Mouse (Mus musculus): ENCODE results near the gene Mrpl9. TPM values are rescaled to one million over a fixed set of nuclear protein-coding genes. Genes with fewer than 3 reads are reported as not detected.

Gene Mrpl9
- polyA plus RNA-seq, 1 experiment: 32.3 TPM

GRCm38 (mm10) chr3:94477981-94478422, 34.9 kb downstream of the Mrpl9 start, which contains the start of gene Celf3:
TSS of gene Celf3 (plus strand) at chr3:94478295.
- TF ChIP-seq POLR2A (IDR thresholded peaks at IDR 0.05; ENCODE audit: insufficient read depth, low read length): no peak
- TF ChIP-seq EP300 (IDR thresholded peaks at IDR 0.05; ENCODE audit: insufficient read depth, low read depth, low read length): no peak
- TF ChIP-seq CTCF (IDR thresholded peaks at IDR 0.05; ENCODE audit: low read depth, low read length): no peak
- H3K4me1 ChIP-seq (ENCODE audit: control insufficient read depth, insufficient read depth, low read length): peaks cover 3% of the 10 kb centered on the region
- H3K27me3 ChIP-seq (ENCODE audit: control insufficient read depth, insufficient read depth, low read length, poor library complexity, severe bottlenecking): no peaks in the 10 kb centered on the region
- H3K27ac ChIP-seq (ENCODE audit: insufficient read depth, low read length): no peak within 1 kb of the TSS
- H3K36me3 ChIP-seq (ENCODE audit: control insufficient read depth, insufficient read depth, low read length, poor library complexity, severe bottlenecking): no peaks in the 10 kb centered on the region
- no peak within 1 kb of the TSS for H3K9ac ChIP-seq (ENCODE audit: low read depth, poor library complexity, severe bottlenecking)
- H3K4me3 ChIP-seq (ENCODE audit: low read depth, low read length): no peak within 1 kb of the TSS
- no peaks in the 10 kb centered on the region for H3K9me3 ChIP-seq (replicated peaks; ENCODE audit: control insufficient read depth, insufficient read depth, low read length, poor library complexity, severe bottlenecking)

GRCm38 (mm10) chr3:94478591-94479169, 35.6 kb downstream of the Mrpl9 start:
- no peaks in the 10 kb centered on the region for H3K36me3 ChIP-seq (ENCODE audit: control insufficient read depth, insufficient read depth, low read length, poor library complexity, severe bottlenecking)
- no peak overlapping the region for H3K9ac ChIP-seq (ENCODE audit: low read depth, poor library complexity, severe bottlenecking)
- peaks cover 3% of the 10 kb centered on the region for H3K4me1 ChIP-seq (ENCODE audit: control insufficient read depth, insufficient read depth, low read length)
- H3K27ac ChIP-seq (ENCODE audit: insufficient read depth, low read length): no peak overlapping the region
- H3K4me3 ChIP-seq (ENCODE audit: low read depth, low read length): no peak overlapping the region
- TF ChIP-seq CTCF (IDR thresholded peaks at IDR 0.05; ENCODE audit: low read depth, low read length): no peak
- no peak for TF ChIP-seq POLR2A (IDR thresholded peaks at IDR 0.05; ENCODE audit: insufficient read depth, low read length)
- TF ChIP-seq EP300 (IDR thresholded peaks at IDR 0.05; ENCODE audit: insufficient read depth, low read depth, low read length): no peak
- no peaks in the 10 kb centered on the region for H3K27me3 ChIP-seq (ENCODE audit: control insufficient read depth, insufficient read depth, low read length, poor library complexity, severe bottlenecking)
- no peaks in the 10 kb centered on the region for H3K9me3 ChIP-seq (replicated peaks; ENCODE audit: control insufficient read depth, insufficient read depth, low read length, poor library complexity, severe bottlenecking)

- Histone ChIP-seq H3K9ac (ENCODE audit: low read depth, poor library complexity, severe bottlenecking) (no peak overlapping the region), H3K4me1 (ENCODE audit: control insufficient read depth, insufficient read depth, low read length) (peaks cover 3% of the 10 kb centered on the region), H3K4me3 (ENCODE audit: low read depth, low read length) (peak overlapping the region; percentile 55), H3K9me3 (replicated peaks; ENCODE audit: control insufficient read depth, insufficient read depth, low read length, poor library complexity, severe bottlenecking) (no peaks in the 10 kb centered on the region), H3K27ac (ENCODE audit: insufficient read depth, low read length) (no peak overlapping the region), H3K27me3 (ENCODE audit: control insufficient read depth, insufficient read depth, low read length, poor library complexity, severe bottlenecking) (no peaks in the 10 kb centered on the region), H3K36me3 (ENCODE audit: control insufficient read depth, insufficient read depth, low read length, poor library complexity, severe bottlenecking) (no peaks in the 10 kb centered on the region)
- TF ChIP-seq POLR2A (IDR thresholded peaks at IDR 0.05; ENCODE audit: insufficient read depth, low read length) (no peak), EP300 (IDR thresholded peaks at IDR 0.05; ENCODE audit: insufficient read depth, low read depth, low read length) (no peak), CTCF (IDR thresholded peaks at IDR 0.05; ENCODE audit: low read depth, low read length) (no peak)
Observed at GRCm38 (mm10) chr3:94479564-94479963, 36.4 kb downstream of the Mrpl9 start.

- H3K36me3 ChIP-seq (ENCODE audit: control insufficient read depth, insufficient read depth, low read length, poor library complexity, severe bottlenecking): no peaks in the 10 kb centered on the region
- H3K27ac ChIP-seq (ENCODE audit: insufficient read depth, low read length): no peak within 1 kb of the TSS
- TF ChIP-seq POLR2A (IDR thresholded peaks at IDR 0.05; ENCODE audit: insufficient read depth, low read length) (no peak), CTCF (IDR thresholded peaks at IDR 0.05; ENCODE audit: low read depth, low read length) (no peak), EP300 (IDR thresholded peaks at IDR 0.05; ENCODE audit: insufficient read depth, low read depth, low read length) (peak; percentile 71; the same call in 1 of the 2 replicates)
- peaks cover 3% of the 10 kb centered on the region for H3K4me1 ChIP-seq (ENCODE audit: control insufficient read depth, insufficient read depth, low read length)
- no peaks in the 10 kb centered on the region for H3K27me3 ChIP-seq (ENCODE audit: control insufficient read depth, insufficient read depth, low read length, poor library complexity, severe bottlenecking)
- no peaks in the 10 kb centered on the region for H3K9me3 ChIP-seq (replicated peaks; ENCODE audit: control insufficient read depth, insufficient read depth, low read length, poor library complexity, severe bottlenecking)
- H3K9ac ChIP-seq (ENCODE audit: low read depth, poor library complexity, severe bottlenecking): no peak within 1 kb of the TSS
- peak within 1 kb of the TSS; percentile 55 for H3K4me3 ChIP-seq (ENCODE audit: low read depth, low read length)
Observed at GRCm38 (mm10) chr3:94480291-94480884, 37.3 kb downstream of the Mrpl9 start, which contains the start of gene Riiad1. TSS of gene Riiad1 (minus strand) at chr3:94480341.

GRCm38 (mm10) chr3:94481429-94481828, 38.3 kb downstream of the Mrpl9 start:
- no peak overlapping the region for H3K9ac ChIP-seq (ENCODE audit: low read depth, poor library complexity, severe bottlenecking)

More at GRCm38 (mm10) chr3:94481429-94481828, 38.3 kb downstream of the Mrpl9 start:
- H3K4me3 ChIP-seq (ENCODE audit: low read depth, low read length): no peak overlapping the region
- TF ChIP-seq EP300 (IDR thresholded peaks at IDR 0.05; ENCODE audit: insufficient read depth, low read depth, low read length): no peak
- TF ChIP-seq CTCF (IDR thresholded peaks at IDR 0.05; ENCODE audit: low read depth, low read length): no peak
- no peak for TF ChIP-seq POLR2A (IDR thresholded peaks at IDR 0.05; ENCODE audit: insufficient read depth, low read length)
- no peak overlapping the region for H3K27ac ChIP-seq (ENCODE audit: insufficient read depth, low read length)
- H3K9me3 ChIP-seq (replicated peaks; ENCODE audit: control insufficient read depth, insufficient read depth, low read length, poor library complexity, severe bottlenecking): no peaks in the 10 kb centered on the region
- no peaks in the 10 kb centered on the region for H3K27me3 ChIP-seq (ENCODE audit: control insufficient read depth, insufficient read depth, low read length, poor library complexity, severe bottlenecking)
- no peaks in the 10 kb centered on the region for H3K36me3 ChIP-seq (ENCODE audit: control insufficient read depth, insufficient read depth, low read length, poor library complexity, severe bottlenecking)
- peaks cover 3% of the 10 kb centered on the region for H3K4me1 ChIP-seq (ENCODE audit: control insufficient read depth, insufficient read depth, low read length)

Data from ES-Bruce4 (cell line).